Mouse (Mus musculus) urinary bladder, postnatal 36 days (tissue): Measurements from ENCODE around the gene Sec14l2.

ENCODE experiments used
- DNase-seq, 2 experiments: peaks; one replicate each; pipeline ENCODE4 v3.0.0; 2022; ENCODE audit warnings: low spot score in 2 of 2, mixed read lengths in 1 of 2

The Sec14l2 gene

DNA sequence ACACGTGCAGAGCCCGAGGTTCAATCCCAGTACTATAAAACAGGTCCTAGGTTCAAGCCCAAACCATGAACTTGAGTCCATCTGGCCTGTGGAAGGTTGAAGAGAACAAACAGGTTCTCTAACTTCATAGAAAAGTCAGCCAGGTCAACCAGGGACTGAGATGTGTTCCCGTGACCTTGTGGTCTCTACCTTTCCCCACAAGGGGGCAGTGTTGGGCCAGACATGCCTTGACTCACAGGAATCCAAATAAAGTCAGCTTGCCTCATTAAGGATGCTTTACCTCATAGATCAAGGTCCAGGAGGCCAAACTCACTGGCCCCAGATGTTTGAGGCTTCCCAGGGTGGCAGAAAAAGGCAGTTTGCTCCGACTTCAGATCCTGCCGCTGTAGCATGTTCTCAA lies 69.6 kb downstream of the Sec14l2 start:
- peak; percentile 46 to 55 for DNase-seq

DNA sequence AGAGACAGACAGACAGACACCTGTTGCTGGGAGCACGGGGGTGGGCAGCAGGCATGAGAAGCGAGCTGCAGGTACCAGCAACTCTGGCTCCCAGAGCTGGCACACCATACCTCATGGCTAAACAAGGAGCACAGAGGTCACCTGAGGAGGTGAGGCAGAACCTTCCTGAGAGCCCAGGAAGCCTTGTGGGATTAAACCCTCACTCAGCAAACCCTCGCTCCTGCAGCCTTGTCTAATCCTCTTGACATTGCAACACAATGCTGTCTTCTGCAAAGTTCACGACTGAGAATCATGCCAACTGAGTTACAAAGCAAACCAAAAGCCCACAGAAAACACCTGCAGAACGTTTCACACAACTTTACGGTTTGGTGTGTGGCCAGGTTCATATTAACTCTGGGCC lies 74.8 kb downstream of the Sec14l2 start:
- no peak for DNase-seq

- no peak for DNase-seq
Measured at GRCm38 (mm10) chr11:4047766-4048165, 75.4 kb downstream of the Sec14l2 start.
